Mouse (Mus musculus) frontal cortex, adult 2 months (tissue): ENCODE data around the gene Specc1. TPM values are rescaled to one million over a fixed set of nuclear protein-coding genes. Genes with fewer than 3 reads are reported as not detected.
A peak's percentile ranks its signal among the peaks of the same experiment; 100 is the strongest.

Source experiments
- DNase-seq, 2 experiments: peaks; one replicate each; pipeline ENCODE4 v3.0.0; 2022; ENCODE audit warnings: low spot score in 1 of 2; ENCODE audit errors: extremely low spot score in 1 of 2
- polyA plus RNA-seq: library from polyadenylated mRNA; depleted of rRNA; stranded (reverse); fragments of >200 nt; gene quantifications from 2 replicates; pipeline ENCODE4 v1.2.3, GENCODE M21; 2012

Specc1 gene
- polyA plus RNA-seq, 1 experiment = 35.0 TPM

DNA sequence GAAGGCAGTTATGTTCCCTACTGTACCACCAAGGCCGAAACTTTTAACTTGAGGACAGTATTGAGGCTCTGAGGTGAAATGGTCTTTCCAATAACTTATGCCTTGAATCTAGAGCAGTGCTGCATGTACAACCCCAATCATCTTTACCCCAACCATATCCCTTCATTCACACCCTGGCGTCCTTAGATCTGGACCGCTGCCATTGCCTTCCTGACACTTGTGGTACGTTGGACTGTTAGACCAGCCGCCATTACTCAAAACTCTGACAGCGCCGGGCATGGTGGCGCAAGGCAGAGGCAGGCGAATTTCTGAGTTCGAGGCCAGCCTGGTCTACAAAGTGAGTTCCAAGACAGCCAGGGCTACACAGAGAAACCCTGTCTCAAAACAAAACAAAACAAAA, 121.8 kb downstream of the Specc1 start:
- no peak for DNase-seq

DNA sequence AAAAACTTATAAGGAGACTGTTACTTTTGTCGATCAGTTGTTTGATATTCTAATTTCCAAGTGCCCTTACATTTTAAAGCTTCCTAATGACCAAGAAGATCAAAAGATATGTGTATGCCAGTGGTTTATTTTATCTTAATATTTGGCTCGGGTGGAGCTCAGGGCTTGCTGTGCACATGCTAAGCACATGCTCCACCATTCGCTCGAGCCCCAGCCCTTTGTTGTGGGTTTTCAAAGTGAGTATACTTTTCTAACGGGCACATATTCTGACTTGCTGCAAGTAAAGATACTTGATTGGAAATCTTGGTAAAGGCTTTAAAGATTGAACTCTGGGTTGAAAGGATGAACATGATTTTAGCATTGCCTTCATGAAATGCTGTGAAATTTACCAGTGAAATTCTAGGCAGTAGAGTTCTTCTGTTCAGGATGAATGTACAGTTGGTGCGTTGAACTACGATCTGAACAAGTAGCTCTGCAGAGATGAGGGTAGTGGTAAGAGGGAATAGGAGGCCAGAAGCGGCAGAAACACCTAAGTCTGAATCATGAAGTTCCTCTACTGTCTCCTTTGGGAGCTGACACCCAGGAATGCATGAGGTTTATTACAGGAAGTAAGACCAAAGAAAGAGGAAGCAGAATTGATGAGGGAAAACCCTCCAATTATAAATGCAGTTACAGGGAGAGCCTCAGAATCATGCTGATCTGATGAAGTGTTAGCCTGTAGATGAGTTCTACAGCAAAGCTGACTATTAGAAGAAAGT, 122.7 kb downstream of the Specc1 start:
- no peak for DNase-seq

DNA sequence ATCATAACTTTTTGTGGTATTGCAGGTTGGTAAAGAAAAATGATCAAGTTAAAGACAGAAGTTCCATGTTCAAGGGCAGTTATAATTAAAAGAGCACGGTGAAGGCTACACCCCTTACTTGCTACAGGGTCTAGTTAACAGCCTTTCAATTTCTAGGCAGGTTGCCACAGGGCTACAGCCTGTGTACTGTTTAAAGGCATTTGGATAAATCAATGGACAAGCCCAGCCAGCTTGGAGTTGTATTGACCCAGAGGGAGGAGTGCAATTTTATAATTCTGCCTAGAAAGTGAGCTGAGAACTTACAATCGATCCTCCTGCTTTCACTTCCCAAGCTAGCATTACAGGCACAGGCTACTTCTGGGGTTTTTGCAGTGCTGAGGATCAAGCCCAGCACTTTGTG, 123.9 kb downstream of the Specc1 start:
- no peak for DNase-seq

DNA sequence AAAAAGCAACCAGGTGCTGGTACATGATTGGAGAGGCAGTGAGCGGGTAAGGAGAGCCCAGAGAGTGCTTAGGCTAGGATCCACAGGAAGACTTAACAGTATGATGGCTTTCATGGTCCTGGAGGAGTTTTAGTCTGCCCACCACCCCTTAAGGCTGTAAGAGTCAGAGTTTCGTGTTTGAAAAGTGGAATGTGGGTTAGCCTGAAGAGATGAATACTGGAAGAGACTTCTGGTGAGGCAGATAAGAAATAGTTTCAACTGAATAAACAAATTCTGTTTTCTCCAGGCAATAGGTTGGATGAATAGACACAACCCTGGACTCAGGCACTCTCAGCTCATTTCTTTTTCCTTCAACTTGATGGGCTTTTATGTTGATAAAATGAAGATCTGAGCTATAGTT, 130.1 kb downstream of the Specc1 start:
- DNase-seq = no peak

DNA sequence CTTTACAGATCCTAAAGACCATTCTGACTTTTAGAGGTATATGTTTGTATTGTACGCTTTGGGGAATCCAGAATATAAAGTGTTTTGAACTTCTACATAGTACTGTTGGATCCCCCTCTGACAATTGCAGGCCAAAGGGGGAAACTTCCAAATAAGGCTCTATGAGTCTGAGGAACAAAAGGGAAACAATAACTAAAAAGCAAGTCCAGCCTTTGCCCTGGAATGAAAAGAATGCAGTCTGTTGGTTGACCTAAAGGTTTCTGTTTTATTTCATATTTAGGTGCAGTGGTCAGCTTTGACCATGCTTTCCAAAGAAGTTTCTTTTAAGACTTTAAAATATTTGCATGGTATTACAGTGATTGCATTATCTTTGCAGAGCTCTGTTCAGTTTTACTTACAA, 130.5 kb downstream of the Specc1 start:
- no peak for DNase-seq

DNA sequence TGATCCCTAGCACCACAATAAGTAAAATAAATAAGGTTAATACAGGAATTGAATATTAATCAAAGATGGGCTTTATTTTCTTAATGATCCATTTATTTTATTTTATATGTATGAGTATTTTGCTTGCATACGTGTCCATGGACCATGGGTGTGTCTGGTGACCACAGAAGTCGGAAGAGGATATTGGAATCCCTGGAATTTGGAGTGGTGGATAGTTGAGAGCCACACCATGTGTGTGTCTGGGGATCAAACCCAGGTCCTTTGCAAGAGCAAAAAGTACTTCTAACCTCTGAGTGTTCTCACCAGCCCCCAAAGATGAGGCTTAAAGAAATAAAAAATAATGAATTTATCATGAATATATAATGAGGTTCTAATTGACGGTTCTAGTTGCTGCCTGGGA, 132.1 kb downstream of the Specc1 start:
- DNase-seq = no peak

DNA sequence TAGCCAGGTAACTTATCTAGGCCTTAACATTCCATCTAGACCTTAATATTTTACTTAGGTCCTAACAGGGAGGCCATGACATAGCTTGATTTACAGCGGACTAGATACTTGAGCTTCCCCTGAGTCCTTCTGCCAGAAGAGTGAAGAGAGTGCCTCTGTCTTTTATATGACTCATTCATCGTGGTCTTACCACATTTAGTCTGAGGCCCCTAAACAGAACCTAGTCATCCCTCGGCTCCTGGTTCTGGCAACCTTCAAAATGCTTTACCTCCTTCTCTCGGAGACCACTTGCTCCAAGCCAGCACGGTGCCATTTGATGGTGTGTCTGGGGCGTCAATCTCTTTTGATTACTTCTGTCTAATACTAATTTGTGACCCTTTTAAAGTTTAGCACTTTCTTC, 133.8 kb downstream of the Specc1 start:
- no peak for DNase-seq

DNA sequence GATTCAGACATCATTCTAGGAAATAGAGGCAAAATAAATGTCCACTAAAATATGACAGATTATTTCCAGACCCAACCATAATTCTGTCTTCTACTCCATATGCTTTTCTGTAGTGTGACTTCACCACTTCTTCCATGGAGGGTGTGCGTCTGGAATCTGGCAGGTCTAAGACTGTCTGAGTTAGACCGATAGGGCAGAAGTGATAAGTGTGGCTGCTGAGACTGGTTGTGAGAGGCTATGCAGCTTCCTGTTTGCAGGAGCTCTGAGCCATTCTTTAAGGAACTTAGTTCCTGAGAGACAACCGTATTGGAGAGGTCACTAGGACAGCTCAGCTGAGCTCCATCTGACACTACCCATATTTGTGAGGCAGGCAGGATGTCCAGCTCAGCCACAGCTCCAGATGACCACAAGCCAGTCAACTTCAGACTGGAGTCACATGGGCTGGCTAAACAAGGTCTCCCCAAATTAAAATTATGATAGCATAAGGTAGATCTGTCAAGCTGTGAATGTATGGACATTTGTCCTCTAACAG, 146.9 kb downstream of the Specc1 start:
- no peak for DNase-seq

DNA sequence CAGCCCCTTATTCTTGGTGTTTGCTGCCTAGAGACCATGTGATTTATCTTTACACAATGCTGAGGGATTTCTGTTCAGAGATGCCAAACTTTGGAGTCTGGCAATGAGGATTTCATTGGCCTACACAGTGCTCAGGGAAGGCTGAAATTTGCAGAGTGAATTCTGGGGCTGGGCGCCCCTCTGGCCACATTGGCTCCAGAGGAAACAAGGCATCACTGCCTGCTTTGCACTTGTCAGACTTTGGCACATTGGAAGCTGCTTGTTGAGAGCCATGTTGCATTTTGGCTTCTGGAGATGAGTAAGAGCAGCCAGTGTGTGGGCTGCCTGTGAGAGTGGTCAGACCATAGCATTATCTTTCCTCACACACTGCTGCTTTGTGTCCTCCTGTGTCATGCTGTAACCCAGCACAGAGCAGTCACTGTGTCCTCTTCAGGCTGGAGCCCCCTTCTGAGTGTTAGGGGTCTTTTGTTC, 149.9 kb downstream of the Specc1 start:
- DNase-seq = peak; percentile 41 to 43

DNA sequence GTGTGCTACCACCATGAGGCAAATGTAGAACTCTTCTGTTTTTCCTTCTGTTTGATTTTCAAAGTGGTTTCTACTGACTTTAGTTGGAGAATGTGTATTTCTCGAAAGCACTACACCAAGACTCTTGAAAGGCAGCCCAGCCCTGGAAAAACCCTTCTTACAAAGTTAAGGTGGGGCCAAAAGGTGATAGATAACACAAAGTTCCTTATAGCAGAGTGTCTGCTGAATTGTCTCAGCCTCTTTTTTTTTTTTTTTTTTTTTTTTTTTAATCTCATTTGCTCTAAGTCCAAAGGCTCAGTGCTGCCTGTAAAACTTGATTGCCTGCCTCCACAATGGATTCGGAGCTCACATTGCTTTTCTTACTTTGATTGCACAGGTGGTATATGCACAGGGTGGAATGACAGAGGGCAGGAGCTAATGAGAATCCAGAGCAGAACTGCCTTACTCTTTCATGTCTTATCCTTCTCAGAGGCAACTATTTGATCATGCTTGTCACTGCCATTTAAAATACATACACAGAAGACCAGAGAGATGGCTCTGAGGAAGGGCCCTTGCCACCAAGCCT, 150.8 kb downstream of the Specc1 start:
- DNase-seq = no peak

DNA sequence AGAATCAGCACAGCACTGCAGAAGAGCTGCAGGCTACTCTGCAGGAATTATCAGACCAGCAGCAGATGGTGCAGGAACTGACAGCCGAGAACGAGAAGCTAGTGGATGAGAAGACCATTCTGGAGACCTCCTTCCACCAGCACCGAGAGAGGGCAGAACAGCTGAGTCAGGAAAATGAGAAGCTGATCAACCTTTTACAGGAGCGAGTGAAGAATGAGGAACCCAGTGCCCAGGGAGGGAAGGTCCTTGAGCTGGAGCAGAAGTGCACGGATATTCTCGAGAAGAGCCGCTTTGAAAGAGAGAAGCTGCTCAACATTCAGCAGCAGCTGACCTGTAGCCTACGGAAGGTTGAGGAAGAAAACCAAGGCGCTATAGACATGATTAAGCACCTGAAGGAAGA, 162.0 kb downstream of the Specc1 start:
- DNase-seq = no peak

DNA sequence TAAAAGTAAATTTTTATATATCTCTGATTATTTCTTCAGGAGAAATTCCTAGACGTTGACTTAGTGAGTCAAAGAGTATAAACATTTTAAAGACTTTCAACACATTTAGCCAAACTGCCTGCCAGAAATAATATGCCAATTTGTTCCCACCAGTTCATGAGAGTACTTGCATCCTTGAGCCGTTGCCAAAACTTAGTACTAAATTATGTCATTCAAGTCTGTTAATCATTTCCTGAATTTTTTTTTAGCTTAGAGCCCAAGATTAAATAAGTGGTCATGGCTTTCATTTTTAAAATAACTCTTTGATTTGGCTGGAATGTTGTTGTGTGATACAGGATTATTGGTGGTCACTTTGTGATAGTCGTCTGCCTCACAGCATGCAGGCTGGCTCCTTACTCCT, 163.3 kb downstream of the Specc1 start:
- DNase-seq = no peak

DNA sequence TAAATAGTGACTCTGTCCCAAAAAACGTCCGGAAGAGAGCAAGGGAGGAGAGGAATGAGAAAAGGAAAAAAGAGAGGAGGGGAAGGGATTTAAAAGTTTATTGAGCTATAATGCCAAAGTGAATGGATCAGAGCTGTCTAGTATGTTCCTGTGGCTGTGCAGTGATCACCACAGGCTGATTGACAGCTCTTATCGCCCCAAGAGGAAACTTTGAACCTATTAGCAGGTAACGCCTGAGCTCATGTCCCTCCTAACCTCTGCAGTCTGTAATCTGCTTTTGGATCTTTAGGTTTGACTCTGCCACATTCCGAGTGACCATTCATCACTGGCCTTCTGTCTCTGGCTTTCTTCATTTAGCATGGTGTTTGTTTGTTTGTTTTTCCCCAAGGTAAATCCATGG, 164.8 kb downstream of the Specc1 start:
- DNase-seq = no peak

DNA sequence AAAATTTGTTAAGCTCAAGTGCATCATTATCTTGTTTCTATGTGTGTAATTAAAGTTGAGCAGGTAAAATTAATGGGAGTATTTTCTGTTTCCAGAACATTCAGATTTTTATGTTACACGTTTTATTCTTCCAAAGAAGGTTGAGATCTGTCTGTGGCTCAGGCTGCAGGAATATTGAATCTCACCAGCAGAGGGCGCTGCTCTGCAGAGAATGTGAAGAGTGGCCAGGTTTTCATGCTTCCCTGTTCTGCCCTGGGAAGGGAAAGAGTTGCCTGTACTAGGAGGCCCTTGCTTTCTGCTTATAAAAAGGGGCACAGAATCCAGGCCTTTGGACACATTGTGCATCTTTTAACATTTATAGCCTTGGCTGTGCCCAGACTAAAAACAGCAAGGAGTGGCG, 171.1 kb downstream of the Specc1 start:
- peak; percentile 43 to 93 for DNase-seq

DNA sequence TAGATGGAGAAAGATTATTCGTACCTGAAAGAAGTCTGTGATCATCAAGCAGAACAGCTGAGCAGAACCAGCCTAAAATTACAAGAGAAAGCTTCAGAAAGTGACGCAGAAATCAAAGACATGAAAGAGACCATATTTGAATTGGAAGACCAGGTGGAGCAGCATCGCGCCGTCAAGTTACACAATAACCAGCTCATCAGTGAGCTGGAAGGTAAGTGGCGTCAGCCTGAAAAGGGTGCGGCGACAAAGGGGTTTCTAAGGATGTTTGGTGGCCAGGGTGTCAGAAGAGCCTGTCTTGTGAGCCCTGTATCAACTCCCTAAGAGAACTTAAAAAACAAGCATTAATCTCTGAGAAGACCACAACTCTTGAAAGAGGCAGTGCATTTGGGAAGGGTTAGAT, 171.6 kb downstream of the Specc1 start:
- DNase-seq = no peak

DNA sequence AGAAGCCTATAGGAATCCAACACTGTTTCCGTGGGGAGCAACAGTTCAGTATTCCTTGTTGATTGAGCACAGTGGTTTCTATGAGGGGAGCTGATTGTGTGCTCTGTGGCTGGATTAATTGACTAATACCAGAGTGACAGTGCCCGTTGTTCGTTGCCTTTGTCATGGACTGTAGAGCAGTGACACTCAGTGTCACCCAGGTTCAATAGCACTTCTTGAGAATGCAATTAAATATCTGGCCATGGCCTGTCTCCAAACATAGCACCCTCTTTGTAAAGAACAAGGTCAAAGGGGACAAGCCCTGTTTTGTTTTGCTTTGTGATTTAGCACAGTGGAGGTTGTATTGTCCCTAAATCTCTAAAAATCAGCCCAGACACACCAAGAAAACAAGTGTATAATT, 173.6 kb downstream of the Specc1 start:
- DNase-seq = no peak

DNA sequence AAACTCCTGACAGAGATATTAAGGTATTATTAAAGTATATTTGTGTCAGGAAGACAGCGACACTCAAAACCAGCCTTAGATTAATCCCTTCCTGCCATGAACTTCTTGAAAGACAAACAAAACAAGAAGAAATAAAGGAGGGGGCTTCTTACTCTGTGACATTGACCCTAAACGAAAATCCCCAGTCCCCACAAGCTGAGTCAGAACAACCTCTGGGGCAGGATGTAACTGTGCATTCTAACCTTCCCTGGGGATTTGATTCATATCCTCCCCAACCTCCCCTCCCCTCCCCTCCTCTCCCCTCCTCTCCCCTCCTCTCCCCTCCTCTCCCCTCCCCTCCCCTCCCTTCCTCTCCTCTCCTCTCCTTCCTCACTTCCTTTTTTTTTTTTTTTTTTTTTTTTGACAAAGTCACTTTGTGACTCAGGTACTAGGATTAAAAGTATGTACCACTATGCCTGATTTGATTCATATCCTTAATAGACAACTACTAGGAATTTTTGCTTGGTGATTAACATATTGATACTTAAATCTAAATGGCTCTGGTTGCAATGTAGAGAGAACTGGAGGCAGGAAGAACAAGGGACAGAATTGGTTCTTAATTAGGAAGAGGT, 174.2 kb downstream of the Specc1 start:
- no peak for DNase-seq

DNA sequence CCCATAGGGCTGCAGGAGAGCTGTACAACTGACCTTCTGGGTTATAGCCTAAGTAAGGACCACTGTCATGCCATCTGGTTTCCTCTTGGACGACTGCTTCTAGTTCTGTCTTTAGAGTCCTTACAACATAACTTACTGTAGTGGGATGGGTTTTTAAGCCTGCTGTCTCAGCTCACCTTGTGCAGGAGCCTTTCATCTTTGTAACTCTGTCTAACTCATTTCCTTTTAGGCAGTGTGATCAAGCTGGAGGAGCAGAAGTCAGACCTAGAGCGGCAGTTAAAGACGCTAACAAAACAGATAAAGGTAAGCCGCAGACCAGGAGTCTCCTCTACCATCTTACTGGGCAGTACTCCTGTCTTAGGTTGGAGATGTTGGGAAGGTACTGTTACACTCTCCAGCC, 175.0 kb downstream of the Specc1 start:
- no peak for DNase-seq

DNA sequence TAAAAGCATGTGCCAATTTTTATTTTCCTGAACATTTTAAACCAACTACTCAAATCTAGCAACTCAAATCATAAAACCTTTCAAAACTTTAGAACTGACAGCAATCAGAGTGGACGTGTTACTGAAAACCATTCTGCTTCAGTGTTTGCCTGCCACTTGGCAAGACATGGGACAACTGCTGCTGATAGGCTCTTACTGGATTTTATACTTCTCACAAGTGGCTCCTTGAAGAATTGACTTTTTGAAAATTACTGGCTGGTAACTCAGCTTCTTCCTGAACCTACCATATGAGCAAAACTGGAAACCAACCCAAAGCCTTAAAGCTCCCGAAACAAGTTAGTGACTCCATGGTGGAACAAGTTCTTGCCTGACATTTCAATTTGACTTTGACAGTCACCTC, 177.6 kb downstream of the Specc1 start:
- DNase-seq = no peak

DNA sequence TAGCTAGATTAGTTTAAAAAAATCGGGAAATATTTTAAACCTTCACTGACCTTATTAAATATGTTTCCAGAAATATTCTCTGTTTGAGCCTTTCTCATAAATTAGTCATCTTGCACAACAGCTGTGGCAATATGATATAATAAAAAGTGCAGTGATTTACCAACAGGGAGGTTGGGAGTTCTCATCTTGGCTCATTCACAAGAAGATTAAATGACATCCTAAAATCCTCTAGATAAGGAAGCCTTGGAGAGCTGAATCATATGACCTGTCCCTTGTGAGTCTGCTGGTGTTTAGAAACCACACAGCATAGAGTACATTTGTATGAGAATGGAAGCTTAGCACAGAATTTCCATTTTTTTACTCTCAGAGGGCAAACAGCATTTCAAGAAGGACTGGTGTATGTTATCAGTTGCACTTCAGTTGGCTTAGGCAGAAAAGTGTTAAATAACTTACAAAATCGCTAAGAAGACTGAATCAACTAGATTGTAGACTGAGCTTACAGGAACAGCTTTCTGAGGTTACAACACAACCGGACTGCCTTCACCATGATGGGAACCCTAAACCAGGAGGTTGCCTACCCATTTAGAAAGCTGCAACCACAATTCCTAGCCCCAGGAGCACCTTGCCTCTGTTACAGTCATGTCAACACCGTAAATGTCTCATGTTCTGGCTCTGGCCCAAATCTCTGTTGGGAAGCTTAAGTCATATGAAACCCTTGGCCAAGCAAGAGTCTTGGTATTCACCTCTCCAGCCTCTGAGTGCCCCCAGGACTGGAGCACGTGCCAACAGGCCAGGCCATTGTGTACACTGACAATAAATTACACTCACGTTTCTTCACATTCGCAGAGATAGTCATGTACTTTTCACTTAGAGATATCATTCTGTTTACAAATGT, 188.9 kb downstream of the Specc1 start:
- no peak for DNase-seq

DNA sequence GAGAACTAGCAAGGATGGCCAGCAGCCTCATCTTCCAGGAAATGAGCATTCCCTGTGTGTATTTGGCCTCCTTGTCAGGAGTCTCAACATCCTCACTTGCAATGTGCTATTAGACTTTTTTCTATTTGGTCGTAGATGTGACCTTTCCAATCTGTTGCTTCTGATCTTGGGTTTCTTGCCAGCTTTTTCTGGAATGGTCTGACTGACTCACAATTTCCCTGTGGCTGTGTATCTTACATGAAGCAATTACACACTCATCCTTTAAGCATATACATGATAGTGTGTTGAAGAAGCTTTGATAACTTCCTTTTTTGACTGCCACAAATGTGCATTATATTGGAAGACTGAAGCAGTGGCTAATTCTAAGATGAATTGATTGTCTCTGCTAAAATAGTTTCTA, 190.1 kb downstream of the Specc1 start:
- no peak for DNase-seq
